Mouse (Mus musculus) erythroblast, embryonic 14.5 days (primary cell): ENCODE measurements around the gene Hemk1. TPM values are rescaled to one million over a fixed set of nuclear protein-coding genes. Genes with fewer than 3 reads are reported as not detected.
A peak's percentile ranks its signal among the peaks of the same experiment; 100 is the strongest.

Experiments
- H3K27me3 ChIP-seq: 2 replicates; pipeline ENCODE4 v1.6.1; 2012; ENCODE audit warnings: inconsistent platforms; ENCODE audit not compliant: control insufficient read depth
- H3K36me3 ChIP-seq: 2 replicates; pipeline ENCODE4 v1.6.1; 2012; ENCODE audit warnings: mild to moderate bottlenecking, inconsistent platforms; ENCODE audit not compliant: control insufficient read depth
- H3K4me1 ChIP-seq: 2 replicates; pipeline ENCODE4 v1.6.1; 2012; ENCODE audit warnings: inconsistent platforms; ENCODE audit not compliant: control insufficient read depth
- H3K4me3 ChIP-seq: replicated peaks from 2 replicates; pipeline ENCODE3; 2012; ENCODE audit warnings: moderate library complexity, mild to moderate bottlenecking, inconsistent platforms
- H3K9me3 ChIP-seq: 2 replicates; pipeline ENCODE4 v1.6.1; 2012; ENCODE audit warnings: low read length, inconsistent platforms, mixed read lengths; ENCODE audit not compliant: control insufficient read depth
- GATA1 ChIP-seq: IDR thresholded peaks from 2 replicates; pipeline ENCODE4 v1.6.1; 2012; ENCODE audit warnings: low read length, inconsistent platforms, mixed read lengths
- TAL1 ChIP-seq: IDR thresholded peaks from 3 replicates; pipeline ENCODE4 v1.6.1; 2012; ENCODE audit warnings: low read length, inconsistent platforms, mixed read lengths
- polyA plus RNA-seq: library from polyadenylated mRNA; stranded (reverse); fragments of >175 nt; gene quantifications from 2 replicates; pipeline ENCODE4 v1.2.3, GENCODE M21; 2012

The Hemk1 gene
- polyA plus RNA-seq, 1 experiment = 0.32 TPM

- TF ChIP-seq GATA1 = no peak
- no peaks in the 10 kb centered on the region for H3K9me3 ChIP-seq
- no peaks in the 10 kb centered on the region for H3K27me3 ChIP-seq
- H3K4me3 ChIP-seq = no peak overlapping the region
- peaks cover 99% of the 10 kb centered on the region for H3K4me1 ChIP-seq
- H3K36me3 ChIP-seq = peaks cover 54% of the 10 kb centered on the region
Observed at GRCm38 (mm10) chr9:107299783-107300182, 38.4 kb downstream of the Hemk1 start.

DNA sequence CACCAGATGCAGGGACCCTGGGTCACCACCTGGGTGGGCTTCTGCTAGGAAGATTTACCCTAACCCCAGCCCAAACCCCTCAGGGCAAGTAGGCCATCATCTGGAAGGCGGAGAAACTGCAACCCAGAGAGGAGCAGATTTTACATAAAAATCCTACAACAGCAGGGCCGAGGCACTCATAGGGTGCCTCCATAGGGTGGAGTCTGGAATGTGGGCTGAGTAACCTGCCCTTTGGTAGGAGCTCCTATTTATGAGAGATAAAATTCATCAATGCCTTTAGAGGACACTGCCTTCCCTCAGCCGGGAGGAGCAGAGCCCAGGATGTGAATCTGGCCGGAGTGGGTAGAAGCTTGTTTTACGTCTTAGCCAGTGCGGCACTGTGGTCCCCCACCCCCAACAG is 39.3 kb downstream of the Hemk1 start:
- H3K27me3 ChIP-seq = no peaks in the 10 kb centered on the region
- peaks cover 98% of the 10 kb centered on the region for H3K4me1 ChIP-seq
- peak overlapping the region; percentile 91 for H3K4me3 ChIP-seq
- peaks cover 51% of the 10 kb centered on the region for H3K36me3 ChIP-seq
- no peak for TF ChIP-seq GATA1
- TF ChIP-seq TAL1 = no peak
- no peaks in the 10 kb centered on the region for H3K9me3 ChIP-seq

DNA sequence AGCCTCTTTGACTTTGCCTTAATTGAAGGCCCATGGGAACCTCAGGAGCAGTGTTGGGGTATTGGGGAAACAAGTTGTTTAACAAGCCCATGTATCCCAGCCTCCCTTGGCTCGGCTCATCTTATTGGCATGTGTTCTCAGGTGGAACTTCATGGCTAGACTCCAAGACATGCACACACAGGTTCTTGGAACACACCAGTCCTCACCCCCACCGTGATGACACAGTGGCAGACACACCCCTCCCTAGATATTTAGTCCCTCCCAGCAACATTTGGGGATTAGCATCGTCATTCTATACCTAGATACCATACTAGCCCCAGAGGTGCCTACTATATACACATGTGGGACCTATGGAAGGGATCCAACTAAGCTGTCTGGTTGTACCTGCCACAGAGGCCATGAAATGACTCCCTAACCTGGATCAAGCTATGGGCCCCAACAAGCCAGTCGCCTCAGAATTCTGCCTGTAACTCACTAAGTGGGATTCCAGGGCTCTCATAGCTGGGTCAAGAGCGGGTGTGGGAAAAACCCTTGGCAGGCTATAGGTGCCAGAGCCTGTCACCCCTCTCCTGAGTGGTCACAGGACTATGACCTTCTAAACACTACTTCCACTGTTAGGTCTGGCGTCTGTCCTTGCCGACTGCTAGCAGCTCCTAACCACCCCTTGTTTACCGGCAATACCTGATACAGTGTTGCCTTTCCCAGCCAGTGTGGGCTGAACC is 39.9 kb downstream of the Hemk1 start:
- peaks cover 44% of the 10 kb centered on the region for H3K36me3 ChIP-seq
- peaks cover 91% of the 10 kb centered on the region for H3K4me1 ChIP-seq
- H3K4me3 ChIP-seq = peak overlapping the region; percentile 91
- no peaks in the 10 kb centered on the region for H3K9me3 ChIP-seq
- peaks cover 1% of the 10 kb centered on the region for H3K27me3 ChIP-seq
- TF ChIP-seq GATA1 (no peak), TAL1 (no peak)

GRCm38 (mm10) chr9:107297658-107298057 is 40.5 kb downstream of the Hemk1 start:
- no peak for TF ChIP-seq TAL1
- no peak for TF ChIP-seq GATA1
- Histone ChIP-seq H3K36me3 (peaks cover 39% of the 10 kb centered on the region), H3K9me3 (no peaks in the 10 kb centered on the region), H3K4me1 (peaks cover 86% of the 10 kb centered on the region), H3K4me3 (peak overlapping the region; percentile 91), H3K27me3 (peaks cover 5% of the 10 kb centered on the region)

- peaks cover 7% of the 10 kb centered on the region for H3K27me3 ChIP-seq
- H3K4me1 ChIP-seq = peaks cover 80% of the 10 kb centered on the region
- H3K36me3 ChIP-seq = peaks cover 33% of the 10 kb centered on the region
- peak overlapping the region; percentile 91 for H3K4me3 ChIP-seq
- TF ChIP-seq TAL1 (no peak), GATA1 (no peak)
- H3K9me3 ChIP-seq = no peaks in the 10 kb centered on the region
Observed at GRCm38 (mm10) chr9:107297059-107297458, 41.1 kb downstream of the Hemk1 start.

DNA sequence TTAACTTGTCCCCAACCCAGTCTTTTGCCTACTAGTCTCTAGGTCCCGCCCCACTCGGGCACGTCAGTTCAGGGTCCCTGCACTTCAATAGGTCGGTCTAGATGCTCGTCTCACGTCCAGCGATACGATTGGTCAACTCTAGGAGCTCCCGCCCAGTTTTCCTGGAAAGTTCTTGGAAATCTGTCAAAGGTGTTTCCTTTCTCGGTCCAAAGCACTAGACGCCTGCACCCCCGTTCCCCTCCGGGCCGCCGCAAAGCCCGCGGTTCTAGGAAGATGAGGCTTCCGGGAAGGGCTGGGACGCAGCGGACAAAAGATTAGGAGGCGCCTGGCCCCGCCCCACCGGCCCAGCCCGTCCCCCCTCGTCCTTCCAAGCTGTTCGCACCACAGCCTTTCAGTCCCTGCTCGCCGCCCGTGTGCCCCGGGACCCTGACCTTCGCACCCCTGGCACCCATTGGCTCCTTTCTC is 41.6 kb downstream of the Hemk1 start:
- H3K4me1 ChIP-seq = peaks cover 75% of the 10 kb centered on the region
- H3K27me3 ChIP-seq = peaks cover 7% of the 10 kb centered on the region
- H3K9me3 ChIP-seq = no peaks in the 10 kb centered on the region
- TF ChIP-seq TAL1 = no peak
- TF ChIP-seq GATA1 = no peak
- H3K4me3 ChIP-seq = peak overlapping the region; percentile 91
- H3K36me3 ChIP-seq = peaks cover 28% of the 10 kb centered on the region

- Histone ChIP-seq H3K9me3 (no peaks in the 10 kb centered on the region), H3K36me3 (peaks cover 23% of the 10 kb centered on the region), H3K27me3 (peaks cover 7% of the 10 kb centered on the region), H3K4me1 (peaks cover 70% of the 10 kb centered on the region), H3K4me3 (peak overlapping the region; percentile 91)
- TF ChIP-seq TAL1 (no peak), GATA1 (no peak)
Observed at GRCm38 (mm10) chr9:107296041-107296440, 42.1 kb downstream of the Hemk1 start.

GRCm38 (mm10) chr9:107296016-107296040 is 42.3 kb downstream of the Hemk1 start, which contains the start of gene Cish:
Cish (plus strand) TSS chr9:107296026.
- H3K36me3 ChIP-seq = peaks cover 21% of the 10 kb centered on the region
- TF ChIP-seq TAL1 (no peak), GATA1 (no peak)
- H3K4me3 ChIP-seq = peak within 1 kb of the TSS; percentile 91
- H3K9me3 ChIP-seq = no peaks in the 10 kb centered on the region
- peaks cover 68% of the 10 kb centered on the region for H3K4me1 ChIP-seq
- H3K27me3 ChIP-seq = peaks cover 7% of the 10 kb centered on the region

GRCm38 (mm10) chr9:107295616-107296015 is 42.5 kb downstream of the Hemk1 start:
- H3K27me3 ChIP-seq = peaks cover 7% of the 10 kb centered on the region
- peak overlapping the region; percentile 91 for H3K4me3 ChIP-seq
- H3K4me1 ChIP-seq = peaks cover 65% of the 10 kb centered on the region
- TF ChIP-seq GATA1 = peak; percentile 53
- TF ChIP-seq TAL1 = no peak
- no peaks in the 10 kb centered on the region for H3K9me3 ChIP-seq
- H3K36me3 ChIP-seq = peaks cover 18% of the 10 kb centered on the region

DNA sequence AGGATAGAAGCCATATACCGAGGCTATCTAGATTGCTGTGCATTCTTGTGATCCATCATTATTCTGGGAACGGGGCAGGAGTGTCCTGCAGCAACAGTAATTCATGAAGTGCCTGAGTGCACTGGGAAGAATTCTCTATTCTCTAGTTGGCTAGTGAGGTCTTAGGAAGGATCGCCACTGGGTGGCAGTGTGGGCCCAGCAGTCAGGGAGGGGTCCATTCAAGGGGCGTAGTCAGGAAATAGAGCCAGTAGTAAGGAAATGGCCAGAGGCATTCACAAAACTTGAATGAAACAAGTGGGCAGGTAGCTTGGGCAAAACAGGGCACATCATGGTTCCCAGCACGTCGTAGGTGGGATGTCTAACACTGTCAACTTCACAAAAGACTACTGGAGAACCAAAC is 43.9 kb downstream of the Hemk1 start:
- H3K9me3 ChIP-seq = no peaks in the 10 kb centered on the region

More for the DNA sequence above, 43.9 kb downstream of the Hemk1 start:
- H3K4me3 ChIP-seq = no peak overlapping the region
- peaks cover 62% of the 10 kb centered on the region for H3K4me1 ChIP-seq
- peaks cover 5% of the 10 kb centered on the region for H3K36me3 ChIP-seq
- peaks cover 10% of the 10 kb centered on the region for H3K27me3 ChIP-seq
- TF ChIP-seq TAL1 = no peak
- TF ChIP-seq GATA1 = no peak
